Mouse (Mus musculus) forebrain, embryonic 12.5 days (tissue): Measurements from ENCODE around the gene Fam53b. TPM values are rescaled to one million over a fixed set of nuclear protein-coding genes. Genes with fewer than 3 reads are reported as not detected.

ENCODE experiments used
- ATAC-seq: fragments of 200-750 bp; cut with Nextera tagmentation; 2 replicates; pipeline ENCODE4 v1.8.0; 2017; ENCODE audit warnings: moderate TSS enrichment; ENCODE audit not compliant: low FRiP score
- H3K27ac ChIP-seq: fragments of 300-500 bp; sonication (generic); 2 replicates; pipeline ENCODE4 v1.5.1; 2016; ENCODE audit warnings: mild to moderate bottlenecking
- H3K27me3 ChIP-seq: fragments of 300-500 bp; sonication (generic); 2 replicates; pipeline ENCODE4 v1.6.1; 2016; ENCODE audit warnings: mild to moderate bottlenecking
- H3K36me3 ChIP-seq: fragments of 300-500 bp; sonication (generic); replicated peaks from 2 replicates; pipeline ENCODE4 v1.6.1; 2016; ENCODE audit warnings: mild to moderate bottlenecking
- H3K4me1 ChIP-seq: fragments of 300-500 bp; sonication (generic); 2 replicates; pipeline ENCODE4 v1.6.1; 2016
- H3K4me2 ChIP-seq: fragments of 300-500 bp; sonication (generic); 2 replicates; pipeline ENCODE4 v1.6.1; 2016; ENCODE audit warnings: mild to moderate bottlenecking, moderate library complexity
- H3K4me3 ChIP-seq: fragments of 300-500 bp; sonication (generic); replicated peaks from 2 replicates; pipeline ENCODE4 v1.5.1; 2016; ENCODE audit warnings: mild to moderate bottlenecking
- H3K9ac ChIP-seq: fragments of 300-500 bp; sonication (generic); 2 replicates; pipeline ENCODE4 v1.6.1; 2016; ENCODE audit warnings: mild to moderate bottlenecking
- H3K9me3 ChIP-seq: fragments of 300-500 bp; sonication (generic); 2 replicates; pipeline ENCODE4 v1.6.1; 2016
- WGBS: fragments of 180-500 bp; shearing (Covaris S2); methylation state at CpG from one replicate; pipeline ENCODE4 v1.1.7; 2016; 5-methylcytosine and 5-hydroxymethylcytosine counted together
- polyA plus RNA-seq: library from polyadenylated mRNA; unstranded; fragments of >200 nt; fragmentation: Nextera tagmentation; extraction: Ambion mirVana; gene quantifications from 2 replicates; pipeline ENCODE4 v1.2.1, GENCODE M21; 2016

Fam53b gene
- polyA plus RNA-seq, 1 experiment from 2014 or later: 41.7 TPM

DNA sequence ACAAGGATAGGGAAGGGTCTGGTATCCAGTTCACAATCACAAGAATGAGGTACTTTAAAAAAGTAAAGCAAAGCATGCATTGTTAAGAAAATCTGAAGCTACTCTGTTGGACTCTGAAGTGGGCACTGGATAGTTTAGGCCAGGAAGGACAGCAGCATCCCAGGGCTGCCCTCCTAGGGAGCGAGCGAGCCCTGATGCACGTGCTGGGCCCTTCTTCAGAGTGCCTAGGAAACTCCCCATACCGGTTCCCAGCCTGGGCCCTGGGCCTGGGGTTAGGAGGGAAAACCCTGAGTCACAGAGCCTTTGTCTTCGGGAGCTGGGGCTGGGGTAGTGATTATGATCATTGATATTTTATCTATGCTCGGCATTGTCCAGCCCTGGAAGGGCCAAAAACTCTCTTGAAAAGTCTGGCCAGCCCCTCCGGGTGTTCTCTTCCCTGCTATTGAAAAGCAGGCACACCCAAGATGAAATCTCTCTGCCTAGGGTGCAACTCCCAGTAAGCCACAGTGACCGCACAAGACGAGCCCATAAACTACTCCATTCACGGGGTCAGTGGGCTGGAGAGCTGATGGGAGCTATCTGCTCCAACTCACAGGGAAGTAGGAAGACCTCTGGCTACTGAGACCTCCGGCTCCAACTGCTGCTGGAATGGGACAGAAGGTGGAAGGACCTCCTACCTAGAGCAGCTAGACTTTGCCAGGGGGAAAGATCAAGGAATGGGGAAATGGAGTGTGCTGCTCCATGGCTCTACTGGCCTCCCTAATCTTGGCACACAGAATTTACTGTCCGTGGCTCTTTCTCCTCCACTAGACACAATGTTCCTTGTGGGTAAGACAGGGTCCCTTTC, 45.0 kb downstream of the Fam53b start:
- Histone ChIP-seq H3K9me3 (no peaks in the 10 kb centered on the region), H3K27me3 (no peaks in the 10 kb centered on the region), H3K4me3 (no peak overlapping the region), H3K27ac (peak overlapping the region; percentile 84; the same call in 1 of the 2 replicates), H3K36me3 (peaks cover 49% of the 10 kb centered on the region), H3K4me1 (peaks cover 42% of the 10 kb centered on the region), H3K9ac (no peak overlapping the region), H3K4me2 (no peak overlapping the region)
- no peak for ATAC-seq
- 84% methylated on average over 12 of the region's 12 CpGs for WGBS

DNA sequence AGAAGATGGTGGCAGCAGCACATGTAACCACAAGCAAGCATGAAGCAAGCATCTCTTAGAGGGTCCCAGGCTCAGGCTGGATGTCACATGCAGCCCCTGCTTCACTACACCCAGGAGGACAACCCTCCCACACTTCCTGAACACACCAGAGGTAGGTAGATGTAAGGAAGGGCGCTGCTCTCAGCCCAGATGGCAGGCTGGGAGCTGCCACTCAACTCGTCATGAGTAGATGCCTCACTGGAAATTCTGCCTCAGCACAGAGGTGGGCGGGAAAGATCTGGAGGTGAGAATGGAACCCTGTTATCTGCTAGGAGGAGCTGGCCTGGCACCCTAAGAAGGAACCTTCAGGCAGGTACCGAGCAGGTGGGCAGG, 45.7 kb downstream of the Fam53b start:
- 67% methylated on average over 4 of the region's 4 CpGs for WGBS

GRCm38 (mm10) chr7:132767233-132767998, 46.3 kb downstream of the Fam53b start:
- peaks cover 44% of the 10 kb centered on the region for H3K36me3 ChIP-seq

More for the DNA sequence above, 45.7 kb downstream of the Fam53b start:
- ATAC-seq: peak; percentile 72
- Histone ChIP-seq H3K9ac (no peak overlapping the region), H3K9me3 (no peaks in the 10 kb centered on the region), H3K36me3 (peaks cover 49% of the 10 kb centered on the region), H3K4me3 (no peak overlapping the region), H3K27me3 (no peaks in the 10 kb centered on the region), H3K27ac (peak overlapping the region; percentile 84), H3K4me1 (peaks cover 42% of the 10 kb centered on the region), H3K4me2 (no peak overlapping the region)

GRCm38 (mm10) chr7:132766235-132766871, 47.3 kb downstream of the Fam53b start:
- H3K4me1 ChIP-seq: peaks cover 34% of the 10 kb centered on the region
- H3K27me3 ChIP-seq: no peaks in the 10 kb centered on the region
- H3K36me3 ChIP-seq: peaks cover 39% of the 10 kb centered on the region
- H3K9me3 ChIP-seq: no peaks in the 10 kb centered on the region
- no peak for ATAC-seq
- peak overlapping the region; percentile 1; the same call in 1 of the 2 replicates for H3K9ac ChIP-seq
- WGBS: 83% methylated on average over 11 of the region's 11 CpGs
- H3K27ac ChIP-seq: peak overlapping the region; percentile 83
- H3K4me3 ChIP-seq: no peak overlapping the region
- H3K4me2 ChIP-seq: no peak overlapping the region

More at GRCm38 (mm10) chr7:132767233-132767998, 46.3 kb downstream of the Fam53b start:
- no peaks in the 10 kb centered on the region for H3K27me3 ChIP-seq
- peak overlapping the region; percentile 84 for H3K27ac ChIP-seq
- 13% methylated on average over 12 of the region's 12 CpGs for WGBS
- no peaks in the 10 kb centered on the region for H3K9me3 ChIP-seq
- no peak overlapping the region for H3K4me3 ChIP-seq
- no peak overlapping the region for H3K9ac ChIP-seq
- H3K4me1 ChIP-seq: peaks cover 42% of the 10 kb centered on the region
- peak overlapping the region; percentile 4; the same call in 1 of the 2 replicates for H3K4me2 ChIP-seq
- ATAC-seq: peak; percentile 70

- peaks cover 34% of the 10 kb centered on the region for H3K4me1 ChIP-seq
- H3K4me2 ChIP-seq: no peak overlapping the region
- 67% methylated on average over 3 of the region's 3 CpGs for whole genome bisulfite sequencing
- H3K9ac ChIP-seq: no peak overlapping the region
- no peak overlapping the region for H3K4me3 ChIP-seq
- peaks cover 38% of the 10 kb centered on the region for H3K36me3 ChIP-seq
- no peaks in the 10 kb centered on the region for H3K9me3 ChIP-seq
- H3K27ac ChIP-seq: 0 out of 2 replicates have a peak overlapping the region, but pooled peaks have one; percentile 32
- no peaks in the 10 kb centered on the region for H3K27me3 ChIP-seq
- ATAC-seq: no peak
Observed at GRCm38 (mm10) chr7:132765629-132766186, 48.0 kb downstream of the Fam53b start.

DNA sequence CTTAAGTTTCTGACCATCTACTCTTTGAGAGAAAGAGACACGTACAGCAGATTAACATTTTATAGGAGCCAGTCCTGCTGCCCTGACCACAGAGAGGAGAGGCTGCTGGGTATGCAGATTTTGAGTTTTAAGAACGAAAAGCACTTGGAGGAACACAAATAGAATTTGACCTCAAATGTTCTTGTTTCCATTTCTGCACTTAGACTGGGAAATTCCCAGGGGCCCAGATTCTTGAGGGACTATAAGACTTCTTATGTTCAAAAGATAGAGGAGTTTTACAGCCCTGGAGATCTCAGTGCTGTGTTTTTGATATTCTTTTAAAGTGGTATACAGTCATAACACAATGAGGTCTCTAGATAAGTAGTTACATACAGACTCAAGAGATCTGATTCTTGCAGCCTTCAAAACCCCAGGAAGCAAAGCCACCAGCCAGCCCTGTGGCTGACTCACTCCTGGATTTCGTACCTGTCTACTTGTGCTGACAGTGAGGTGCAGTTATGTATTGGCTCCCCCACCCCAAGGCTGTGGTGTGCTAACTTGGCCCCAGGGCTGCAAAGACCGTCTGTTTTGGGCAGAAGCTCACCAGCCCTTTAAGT, 48.7 kb downstream of the Fam53b start:
- WGBS: 83% methylated on average over 4 of the region's 4 CpGs
- Histone ChIP-seq H3K9me3 (no peaks in the 10 kb centered on the region), H3K9ac (no peak overlapping the region), H3K27me3 (no peaks in the 10 kb centered on the region), H3K36me3 (peaks cover 33% of the 10 kb centered on the region), H3K4me1 (peaks cover 39% of the 10 kb centered on the region), H3K4me3 (no peak overlapping the region), H3K4me2 (no peak overlapping the region), H3K27ac (no peak overlapping the region)
- ATAC-seq: no peak

DNA sequence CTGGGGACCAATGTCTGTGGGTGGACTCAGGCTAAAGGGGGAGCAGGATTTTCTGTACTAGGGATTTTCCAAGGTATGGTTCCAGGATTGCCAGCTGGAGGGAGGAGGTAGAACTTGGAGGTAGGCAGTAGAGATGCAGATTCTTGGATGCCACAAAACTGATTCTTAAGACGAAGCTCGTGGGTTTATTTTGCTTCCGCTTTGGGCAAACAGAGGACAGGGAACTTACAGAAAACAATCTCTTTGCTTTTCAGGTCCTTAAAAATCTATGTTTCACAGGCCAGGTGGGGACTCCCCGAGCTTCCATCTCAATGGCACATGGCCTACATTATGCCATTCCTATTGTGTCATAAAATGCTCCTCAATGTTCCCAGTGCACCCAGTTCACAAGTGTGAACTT, 49.4 kb downstream of the Fam53b start:
- H3K36me3 ChIP-seq: peaks cover 33% of the 10 kb centered on the region
- no peak overlapping the region for H3K4me2 ChIP-seq
- H3K27ac ChIP-seq: no peak overlapping the region
- H3K4me3 ChIP-seq: no peak overlapping the region
- H3K9ac ChIP-seq: no peak overlapping the region
- no peaks in the 10 kb centered on the region for H3K9me3 ChIP-seq
- ATAC-seq: no peak
- peaks cover 40% of the 10 kb centered on the region for H3K4me1 ChIP-seq
- H3K27me3 ChIP-seq: no peaks in the 10 kb centered on the region
- WGBS: 90% methylated on average over 4 of the region's 4 CpGs

DNA sequence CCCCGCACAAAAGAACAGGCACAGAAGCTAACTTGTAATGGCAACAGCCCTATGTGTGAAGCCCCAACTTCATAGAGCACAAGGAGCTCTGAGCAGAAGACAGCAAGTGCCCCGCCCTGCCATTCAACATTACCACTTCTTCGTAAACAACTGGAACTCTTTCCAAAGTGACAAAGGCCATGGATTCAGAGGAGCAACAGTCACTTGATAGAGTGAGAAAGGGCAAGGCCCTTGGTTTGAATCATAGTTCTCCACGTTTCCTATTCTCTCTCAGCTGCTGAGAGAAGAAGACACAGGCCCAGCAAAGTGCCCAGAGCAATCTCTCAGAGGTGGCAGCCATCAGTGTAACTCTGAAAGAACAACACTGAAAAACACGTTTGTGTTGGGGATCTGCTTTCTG, 49.8 kb downstream of the Fam53b start:
- Histone ChIP-seq H3K9ac (no peak overlapping the region), H3K9me3 (no peaks in the 10 kb centered on the region), H3K36me3 (peaks cover 35% of the 10 kb centered on the region), H3K27me3 (no peaks in the 10 kb centered on the region), H3K27ac (no peak overlapping the region), H3K4me1 (peaks cover 38% of the 10 kb centered on the region), H3K4me3 (no peak overlapping the region), H3K4me2 (no peak overlapping the region)
- ATAC-seq: no peak
- WGBS: 90% methylated on average over 5 of the region's 5 CpGs

GRCm38 (mm10) chr7:132763351-132763750, 50.3 kb downstream of the Fam53b start:
- H3K36me3 ChIP-seq: peaks cover 40% of the 10 kb centered on the region
- no peaks in the 10 kb centered on the region for H3K9me3 ChIP-seq
- peaks cover 32% of the 10 kb centered on the region for H3K4me1 ChIP-seq
- H3K27me3 ChIP-seq: no peaks in the 10 kb centered on the region
- H3K4me2 ChIP-seq: no peak overlapping the region
- no peak for ATAC-seq
- no peak overlapping the region for H3K27ac ChIP-seq
- no peak overlapping the region for H3K9ac ChIP-seq
- WGBS: 95% methylated on average over 6 of the region's 6 CpGs
- no peak overlapping the region for H3K4me3 ChIP-seq

- WGBS: 90% methylated on average over 2 of the region's 2 CpGs
- no peaks in the 10 kb centered on the region for H3K27me3 ChIP-seq
- no peak overlapping the region for H3K9ac ChIP-seq
- peaks cover 15% of the 10 kb centered on the region for H3K4me1 ChIP-seq
- H3K9me3 ChIP-seq: no peaks in the 10 kb centered on the region
- no peak for ATAC-seq
- no peak overlapping the region for H3K4me2 ChIP-seq
- peaks cover 59% of the 10 kb centered on the region for H3K36me3 ChIP-seq
- no peak overlapping the region for H3K4me3 ChIP-seq
- H3K27ac ChIP-seq: no peak overlapping the region
Observed at GRCm38 (mm10) chr7:132761409-132761808, 52.3 kb downstream of the Fam53b start.

DNA sequence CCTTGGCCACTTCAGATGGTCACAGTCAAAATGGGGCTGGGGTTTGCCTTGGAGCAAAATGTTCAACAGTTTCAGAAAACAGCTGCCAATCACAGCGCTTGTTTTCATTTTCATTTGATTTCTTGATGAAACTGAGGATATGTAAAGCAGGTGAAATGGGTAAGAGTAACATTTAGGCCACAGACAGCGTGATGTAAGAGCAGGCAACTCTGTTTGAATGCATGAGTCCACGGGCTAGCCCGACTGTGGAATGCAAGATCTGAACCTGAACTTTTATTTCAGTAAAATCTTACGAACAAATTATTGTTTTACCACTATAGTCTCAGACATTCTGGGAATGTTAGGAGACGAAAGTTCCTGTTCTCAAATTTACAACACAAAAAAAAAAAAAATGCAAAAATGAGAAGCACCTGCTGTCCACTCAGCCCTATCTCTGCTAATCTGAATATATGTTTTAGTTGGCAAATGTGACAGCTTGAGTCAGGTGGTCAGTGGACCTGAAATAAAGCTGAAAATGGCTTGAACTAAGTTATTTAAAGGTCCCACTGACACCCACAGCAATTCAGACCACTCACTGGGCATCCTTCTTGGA, 53.0 kb downstream of the Fam53b start:
- H3K36me3 ChIP-seq: peaks cover 59% of the 10 kb centered on the region
- 92% methylated on average over 6 of the region's 6 CpGs for WGBS
- ATAC-seq: no peak
- peak overlapping the region; percentile 56; the same call in 1 of the 2 replicates for H3K27ac ChIP-seq
- no peak overlapping the region for H3K9ac ChIP-seq
- H3K9me3 ChIP-seq: no peaks in the 10 kb centered on the region
- peaks cover 8% of the 10 kb centered on the region for H3K4me1 ChIP-seq
- no peaks in the 10 kb centered on the region for H3K27me3 ChIP-seq
- H3K4me2 ChIP-seq: no peak overlapping the region
- no peak overlapping the region for H3K4me3 ChIP-seq
